Mouse (Mus musculus): Measurements from ENCODE around the gene Cldn34d.
A peak's percentile ranks its signal among the peaks of the same experiment; 100 is the strongest.

Gene Cldn34d

DNA sequence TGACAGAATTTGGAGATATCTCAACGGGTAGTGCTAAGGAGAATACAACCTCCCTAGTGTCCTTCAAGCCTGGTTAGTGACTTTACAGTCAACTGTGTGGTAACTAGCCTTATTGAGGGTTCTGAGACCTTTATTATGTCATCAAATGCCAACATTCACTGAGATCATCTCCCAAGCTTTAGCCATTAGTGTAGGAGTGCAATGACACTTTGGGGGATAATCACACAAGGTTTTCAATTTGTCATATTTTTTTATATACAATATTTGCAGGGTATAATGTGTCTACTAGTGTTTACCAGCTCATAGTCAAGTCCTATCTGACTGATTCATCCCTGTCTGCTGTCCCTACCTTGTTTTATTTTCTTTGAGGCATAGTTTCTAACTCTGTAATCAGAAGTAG is at the start of gene Cldn34d:
Cldn34d (minus strand) TSS at position 101 of the 400 bp plus-strand sequence.
- no peak for DNase-seq (ENCODE audit: low spot score)

- DNase-seq (ENCODE audit: low spot score) = peak; percentile 92
Measured at GRCm38 (mm10) chrX:76598459-76599206, 4.1 kb downstream of the Cldn34d start.
